Mouse (Mus musculus) MN1 (cell line): ENCODE data around the gene Tlk1.
"Not testable (repeated sequence)": the region's sequence is repeated elsewhere in the genome, so short reads cannot be mapped to it uniquely, and the experiment has no call there.

Experiments
- DNase-seq: peaks from one replicate; pipeline ENCODE4 v3.0.0-alpha.2; 2016; ENCODE audit warnings: low spot score

Tlk1 gene

DNA sequence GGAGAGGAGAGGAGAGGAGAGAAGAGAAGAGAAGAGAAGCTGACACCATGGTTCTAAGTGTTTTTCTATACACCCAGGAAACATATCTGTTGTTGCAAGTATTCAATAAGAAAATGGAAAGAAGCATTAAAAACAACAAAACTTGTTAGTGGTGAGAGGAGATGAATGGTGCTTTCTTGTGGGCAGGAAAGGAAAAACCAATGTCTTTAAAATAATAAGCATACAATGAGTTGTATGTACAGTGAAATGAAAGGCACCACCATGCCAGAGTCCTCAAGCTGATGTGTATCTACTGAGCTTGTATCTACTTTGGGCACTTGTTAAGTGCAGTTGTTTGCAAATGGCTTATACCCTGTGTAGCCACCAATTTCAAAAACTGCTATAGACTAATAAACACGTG, 7.7 kb upstream of the Tlk1 start:
- no peak for DNase-seq

- DNase-seq, result no peak
Observed at GRCm38 (mm10) chr2:70831709-70832350, 6.3 kb upstream of the Tlk1 start.

GRCm38 (mm10) chr2:70830683-70831082, 5.2 kb upstream of the Tlk1 start:
- DNase-seq, result no peak

- DNase-seq, result no peak
Observed at GRCm38 (mm10) chr2:70829946-70830610, 4.5 kb upstream of the Tlk1 start.

- no peak for DNase-seq
Observed at GRCm38 (mm10) chr2:70827780-70828179, 2.3 kb upstream of the Tlk1 start.

- no peak for DNase-seq
Observed at GRCm38 (mm10) chr2:70826436-70827230, 1.1 kb upstream of the Tlk1 start.

DNA sequence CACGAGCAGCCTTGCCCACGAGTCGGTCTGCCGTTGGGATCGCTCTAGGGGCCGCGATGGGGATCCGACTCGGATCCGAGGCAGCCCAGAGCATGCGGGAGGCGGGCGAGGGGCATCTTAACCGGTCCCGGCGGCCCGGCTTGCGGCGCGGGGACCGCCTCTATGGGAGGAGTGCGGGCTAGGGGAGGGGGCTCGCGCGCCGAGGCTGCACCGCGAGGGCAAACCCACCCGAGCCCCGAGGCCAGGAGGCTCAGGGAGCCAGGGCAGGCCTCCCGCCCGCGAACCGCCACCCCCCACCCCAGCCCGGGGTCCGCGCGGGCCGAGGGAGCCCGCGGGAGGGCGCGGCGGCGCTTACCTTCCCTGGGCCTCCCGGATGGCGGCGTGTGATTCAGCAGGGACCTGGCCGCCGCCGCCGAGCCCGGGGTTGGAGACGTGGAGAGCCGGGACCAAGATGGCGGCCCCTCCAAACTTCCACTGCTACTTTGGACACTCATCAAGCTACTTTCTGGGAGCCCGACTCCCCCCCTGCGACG, 624 bp downstream of the Tlk1 start:
- DNase-seq, result peak; percentile 73

- peak; percentile 69 for DNase-seq
Observed at GRCm38 (mm10) chr2:70823926-70824800, 1.4 kb downstream of the Tlk1 start.

GRCm38 (mm10) chr2:70823434-70823833, 2.1 kb downstream of the Tlk1 start:
- DNase-seq, result no peak

DNA sequence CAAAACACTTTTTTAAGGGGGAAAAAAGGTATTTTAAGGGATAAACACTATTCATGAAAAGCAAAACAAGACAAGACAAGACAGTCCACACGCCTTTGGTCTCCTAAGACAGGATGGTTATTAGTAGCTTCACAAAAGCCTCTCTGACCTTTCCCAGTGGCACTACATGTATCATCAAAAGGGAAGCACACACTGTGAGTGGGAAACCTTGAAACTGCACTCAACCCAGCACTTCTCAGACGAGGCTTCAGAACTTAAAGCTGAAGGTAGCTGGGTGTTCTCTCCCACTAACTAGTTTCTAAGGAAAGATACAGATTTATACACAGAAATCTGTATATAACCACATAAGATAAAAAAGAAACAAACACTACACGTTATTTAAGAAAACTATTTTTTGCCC, 8.6 kb downstream of the Tlk1 start:
- DNase-seq, result no peak

GRCm38 (mm10) chr2:70816016-70816415, 9.5 kb downstream of the Tlk1 start:
- DNase-seq, result no peak

GRCm38 (mm10) chr2:70813608-70814007, 11.9 kb downstream of the Tlk1 start:
- no peak for DNase-seq

DNA sequence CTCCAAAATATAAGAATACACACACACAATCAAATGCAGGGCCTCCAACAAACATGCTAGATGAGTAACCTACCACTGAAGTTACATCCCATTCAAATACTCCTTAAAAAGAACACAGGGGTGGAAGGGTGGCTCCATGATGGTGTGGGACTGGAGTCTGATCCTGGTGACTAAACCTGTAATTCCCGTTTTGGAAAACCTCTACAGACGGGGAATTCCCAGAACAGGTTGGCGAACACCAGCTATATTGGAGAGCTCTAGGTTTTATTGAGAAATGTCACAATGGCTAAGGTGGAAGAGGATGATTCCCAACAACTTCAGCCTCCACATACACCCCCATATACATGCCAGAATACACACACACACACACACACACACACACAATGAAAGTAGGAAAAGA, 14.1 kb downstream of the Tlk1 start:
- DNase-seq, result no peak

DNA sequence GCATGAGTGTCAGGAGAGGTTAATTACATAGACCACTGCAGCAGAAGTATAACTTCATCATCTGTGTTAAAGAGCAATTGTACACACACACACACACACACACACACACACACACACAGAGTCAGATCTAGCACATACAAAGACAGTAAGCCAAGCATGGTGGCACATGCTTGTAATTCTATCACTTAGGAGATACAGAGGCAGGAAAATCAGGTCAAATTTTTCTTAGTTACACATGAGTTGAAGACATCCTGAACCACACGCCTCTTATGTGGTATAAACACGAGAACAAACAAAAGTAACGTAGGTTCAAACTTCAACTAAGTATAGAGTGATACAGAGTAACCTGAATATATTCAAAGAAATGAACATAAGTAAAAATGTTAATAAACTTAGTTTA, 15.6 kb downstream of the Tlk1 start:
- no peak for DNase-seq

GRCm38 (mm10) chr2:70808681-70809080, 16.8 kb downstream of the Tlk1 start:
- DNase-seq, result no peak

DNA sequence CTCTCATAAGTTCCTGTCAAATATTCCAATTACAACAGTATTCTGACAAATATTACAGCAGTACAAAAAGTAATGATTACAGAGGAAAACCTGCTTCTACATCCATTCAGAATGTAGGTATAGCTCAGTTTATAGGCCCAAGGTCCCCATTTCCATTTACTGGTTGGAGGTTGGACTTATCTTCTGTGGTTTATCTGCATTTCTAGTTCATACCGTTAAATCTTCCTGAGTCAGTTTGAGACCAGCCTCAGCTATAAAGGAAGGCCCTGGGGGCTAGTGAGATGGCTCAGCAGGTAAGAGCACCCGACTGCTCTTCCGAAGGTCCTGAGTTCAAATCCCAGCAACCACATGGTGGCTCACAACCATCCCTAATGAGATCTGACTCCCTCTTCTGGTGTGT, 17.9 kb downstream of the Tlk1 start:
- DNase-seq, result not testable (repeated sequence)

GRCm38 (mm10) chr2:70806020-70806419, 19.5 kb downstream of the Tlk1 start:
- no peak for DNase-seq

DNA sequence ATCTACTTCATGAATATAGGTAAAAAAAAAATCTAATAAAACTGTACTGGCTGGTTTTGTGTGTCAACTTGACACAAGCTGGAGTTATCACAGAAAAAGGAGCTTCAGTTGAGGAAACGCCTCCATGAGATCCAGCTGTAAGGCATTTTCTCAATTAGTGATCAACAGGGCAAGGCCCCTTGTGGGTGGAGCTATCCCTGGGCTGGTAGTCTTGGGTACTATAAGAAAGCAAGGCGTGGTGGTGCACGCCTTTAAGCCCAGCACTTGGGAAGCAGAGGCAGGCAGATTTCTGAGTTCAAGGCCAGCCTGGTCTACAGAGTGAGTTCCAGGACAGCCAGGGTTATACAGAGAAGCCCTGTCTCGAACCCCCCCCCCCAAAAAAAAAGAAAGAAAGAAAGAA, 21.8 kb downstream of the Tlk1 start:
- not testable (repeated sequence) for DNase-seq

DNA sequence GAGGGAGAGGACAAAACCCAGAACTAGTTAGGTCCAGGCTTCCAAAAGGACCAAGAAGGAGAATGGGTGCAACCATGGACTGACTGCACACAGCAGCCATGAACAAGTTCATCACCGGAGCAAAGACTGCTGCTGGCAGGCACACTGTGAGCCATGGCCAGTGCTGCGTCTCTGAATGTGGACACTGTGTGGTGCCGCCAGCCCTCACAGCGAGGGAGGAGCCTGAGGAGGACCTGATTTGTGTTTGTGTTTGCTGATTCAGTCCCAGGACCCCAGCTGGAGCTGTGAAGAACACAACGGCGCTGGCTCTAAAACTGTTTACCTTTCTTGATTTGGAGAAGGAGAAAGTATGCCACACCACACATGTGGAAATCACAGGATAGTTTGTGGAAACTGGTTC, 22.9 kb downstream of the Tlk1 start:
- no peak for DNase-seq

- DNase-seq, result no peak
Observed at GRCm38 (mm10) chr2:70801543-70801942, 24.0 kb downstream of the Tlk1 start.

DNA sequence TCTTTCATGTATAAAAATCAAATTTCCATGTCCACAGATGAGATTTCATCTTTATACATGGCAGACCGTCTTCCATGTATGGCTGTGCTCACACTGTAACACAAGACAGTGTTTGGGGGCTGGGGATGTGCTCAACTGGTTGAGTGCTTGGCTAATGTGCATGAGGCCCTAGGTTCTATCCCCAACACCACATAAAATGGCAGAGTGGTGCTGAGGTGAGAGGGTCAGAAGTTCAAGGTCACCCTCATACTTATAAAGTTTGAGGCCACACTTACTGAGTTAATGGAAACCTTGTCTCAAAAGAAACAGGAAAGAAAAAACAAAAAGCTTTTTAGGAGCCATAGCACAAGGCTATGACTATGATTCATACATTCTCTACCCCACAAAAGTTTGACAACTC, 25.1 kb downstream of the Tlk1 start:
- DNase-seq, result no peak

DNA sequence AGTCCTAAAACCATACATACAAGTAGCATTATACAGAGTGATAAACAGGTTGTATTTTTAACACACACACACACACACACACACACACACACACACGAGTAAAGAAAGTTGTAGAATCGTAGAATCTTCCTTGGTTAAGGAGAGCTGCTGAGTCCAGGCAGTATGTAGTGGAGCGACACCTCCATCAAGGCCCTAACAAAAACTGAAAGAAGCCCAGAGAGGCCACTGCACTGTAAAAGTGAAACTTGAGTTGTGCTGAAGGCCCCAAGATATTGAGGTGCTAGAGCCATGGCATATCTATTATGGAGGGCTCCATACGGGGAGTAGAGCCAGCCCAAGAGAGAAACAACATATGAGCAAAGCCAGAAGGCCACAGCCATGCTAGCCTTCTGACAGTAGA, 32.3 kb downstream of the Tlk1 start:
- no peak for DNase-seq
